Mouse (Mus musculus) CH12.LX (cell line): ENCODE data around the gene AC131692.1. TPM values are rescaled to one million over a fixed set of nuclear protein-coding genes. Genes with fewer than 3 reads are reported as not detected.

Source experiments
- DNase-seq: peaks from one replicate; pipeline ENCODE4 v3.0.0-alpha.2; 2013; ENCODE audit errors: extremely low read depth
- H3K27ac ChIP-seq: 2 replicates; pipeline ENCODE4 v1.5.1; 2012; ENCODE audit warnings: low read depth, mild to moderate bottlenecking, control low read depth, moderate library complexity; ENCODE audit not compliant: insufficient read depth
- H3K27me3 ChIP-seq: replicated peaks from 2 replicates; pipeline ENCODE3; 2012; ENCODE audit warnings: inconsistent platforms
- H3K36me3 ChIP-seq, 2 experiments: replicated peaks in 1 of 2; 2 replicates each; pipeline versions ENCODE3 to v1.6.1; 2012; ENCODE audit warnings: inconsistent platforms in 1 of 2, low read length in 1 of 2, mild to moderate bottlenecking in 1 of 2, mixed read lengths in 1 of 2, moderate library complexity in 1 of 2; ENCODE audit not compliant: control insufficient read depth in 1 of 2, insufficient read depth in 1 of 2
- H3K4me1 ChIP-seq, 2 experiments: 2 replicates each; pipeline ENCODE4 v1.6.1; 2012; ENCODE audit warnings: inconsistent platforms in 1 of 2, moderate library complexity in 1 of 2; ENCODE audit not compliant: insufficient read depth in 2 of 2, control insufficient read depth in 1 of 2
- H3K4me2 ChIP-seq: 2 replicates; pipeline ENCODE4 v1.6.1; 2012; ENCODE audit warnings: low read depth, mild to moderate bottlenecking, control low read depth; ENCODE audit not compliant: poor library complexity, insufficient read depth, severe bottlenecking
- H3K4me3 ChIP-seq, 3 experiments: fragments of 150-350 bp in 1 of 3; sonication (generic) in 1 of 3; replicated peaks in 1 of 3; 2 replicates each; pipeline versions ENCODE3 to v1.5.1; 2011 to 2012; ENCODE audit warnings: low read depth in 2 of 3, low read length in 2 of 3, mild to moderate bottlenecking in 2 of 3, moderate library complexity in 2 of 3, control low read depth in 1 of 3, improper control_type of control experiment in 1 of 3, inconsistent platforms in 1 of 3, mixed read lengths in 1 of 3; ENCODE audit not compliant: poor library complexity in 1 of 3
- H3K79me2 ChIP-seq: replicated peaks from 2 replicates; pipeline ENCODE4 v1.6.1; 2012; ENCODE audit warnings: mild to moderate bottlenecking, moderate library complexity; ENCODE audit not compliant: control insufficient read depth, poor library complexity, insufficient read depth, severe bottlenecking; ENCODE audit errors: extremely low read depth
- H3K9ac ChIP-seq: 2 replicates; pipeline ENCODE4 v1.6.1; 2012; ENCODE audit warnings: low read depth, mild to moderate bottlenecking, control low read depth, moderate library complexity; ENCODE audit not compliant: insufficient read depth
- H3K9me3 ChIP-seq: replicated peaks from 2 replicates; pipeline ENCODE3; 2012; ENCODE audit warnings: low read length, inconsistent platforms, mixed read lengths
- BHLHE40 ChIP-seq: IDR thresholded peaks from 2 replicates; pipeline ENCODE4 v1.6.1; 2011; ENCODE audit warnings: mild to moderate bottlenecking, low read depth, low read length, improper control_type of control experiment
- CHD2 ChIP-seq: IDR thresholded peaks from 2 replicates; pipeline ENCODE4 v1.6.1; 2011; ENCODE audit warnings: low read length, improper control_type of control experiment
- E2F4 ChIP-seq: IDR thresholded peaks from 2 replicates; pipeline ENCODE4 v1.6.1; 2011; ENCODE audit warnings: low read depth, low read length, improper control_type of control experiment; ENCODE audit not compliant: insufficient replicate concordance
- ELF1 ChIP-seq: IDR thresholded peaks from 2 replicates; pipeline ENCODE4 v1.6.1; 2014; ENCODE audit warnings: low read depth, mild to moderate bottlenecking, inconsistent platforms, low read length, improper control_type of control experiment
- EP300 ChIP-seq: IDR thresholded peaks from 2 replicates; pipeline ENCODE4 v1.6.1; 2011; ENCODE audit warnings: low read length, improper control_type of control experiment
- ETS1 ChIP-seq: conservative IDR thresholded peaks from 2 replicates; pipeline ENCODE4 v1.6.1; 2012; ENCODE audit warnings: low read depth, mild to moderate bottlenecking, inconsistent platforms, low read length, improper control_type of control experiment, moderate library complexity
- GABPA ChIP-seq: IDR thresholded peaks from 2 replicates; pipeline ENCODE4 v1.6.1; 2012; ENCODE audit warnings: low read depth, low read length, improper control_type of control experiment, inconsistent platforms; ENCODE audit not compliant: insufficient replicate concordance
- IRF4 ChIP-seq: IDR thresholded peaks from 2 replicates; pipeline ENCODE4 v1.6.1; 2014; ENCODE audit warnings: low read depth, mild to moderate bottlenecking, inconsistent platforms, low read length, improper control_type of control experiment
- MAZ ChIP-seq: IDR thresholded peaks from 2 replicates; pipeline ENCODE4 v1.6.1; 2012; ENCODE audit warnings: low read depth, mild to moderate bottlenecking, inconsistent platforms, low read length, improper control_type of control experiment, moderate library complexity
- MEF2A ChIP-seq: IDR thresholded peaks from 2 replicates; pipeline ENCODE4 v1.6.1; 2014; ENCODE audit warnings: low read depth, mild to moderate bottlenecking, inconsistent platforms, low read length, improper control_type of control experiment, borderline replicate concordance
- MYC ChIP-seq: IDR thresholded peaks from 2 replicates; pipeline ENCODE4 v1.6.1; 2011; ENCODE audit warnings: low read depth, mild to moderate bottlenecking, improper control_type of control experiment, low read length
- NRF1 ChIP-seq: IDR thresholded peaks from 2 replicates; pipeline ENCODE4 v1.6.1; 2014; ENCODE audit warnings: low read depth, mild to moderate bottlenecking, inconsistent platforms, low read length, improper control_type of control experiment, moderate library complexity
- POLR2A ChIP-seq: IDR thresholded peaks from 2 replicates; pipeline ENCODE4 v1.6.1; 2011; ENCODE audit warnings: low read depth, mild to moderate bottlenecking, improper control_type of control experiment, low read length
- POLR2AphosphoS2 ChIP-seq: IDR thresholded peaks from 2 replicates; pipeline ENCODE4 v1.6.1; 2011; ENCODE audit warnings: low read depth, low read length, improper control_type of control experiment
- RAD21 ChIP-seq: IDR thresholded peaks from 2 replicates; pipeline ENCODE4 v1.6.1; 2011; ENCODE audit warnings: low read depth, mild to moderate bottlenecking, low read length, improper control_type of control experiment, moderate library complexity
- RCOR1 ChIP-seq: conservative IDR thresholded peaks from 2 replicates; pipeline ENCODE4 v1.6.1; 2012; ENCODE audit warnings: low read depth, mild to moderate bottlenecking, inconsistent platforms, low read length, improper control_type of control experiment
- SIN3A ChIP-seq: IDR thresholded peaks from 2 replicates; pipeline ENCODE4 v1.6.1; 2012; ENCODE audit warnings: low read length, improper control_type of control experiment, inconsistent platforms
- TBP ChIP-seq: conservative IDR thresholded peaks from 2 replicates; pipeline ENCODE4 v1.6.1; 2011; ENCODE audit warnings: low read depth, low read length, improper control_type of control experiment
- TCF12 ChIP-seq: IDR thresholded peaks from 2 replicates; pipeline ENCODE4 v1.6.1; 2014; ENCODE audit warnings: low read depth, mild to moderate bottlenecking, inconsistent platforms, low read length, improper control_type of control experiment
- USF1 ChIP-seq: IDR thresholded peaks from 2 replicates; pipeline ENCODE4 v1.6.1; 2014; ENCODE audit warnings: low read depth, mild to moderate bottlenecking, inconsistent platforms, low read length, improper control_type of control experiment
- ZMIZ1 ChIP-seq: IDR thresholded peaks from 2 replicates; pipeline ENCODE4 v1.6.1; 2012; ENCODE audit warnings: low read depth, mild to moderate bottlenecking, inconsistent platforms, low read length, improper control_type of control experiment
- dilution Hi-C: fragments of 300-500 bp; cut with MboI; formaldehyde crosslinking; loops from 2 replicates; pipeline ENCODE4 v1.14.3; 2020; ENCODE audit warnings: low sequenced_read_pairs; ENCODE audit not compliant: extremely low pct_unique_long_range_greater_than_20kb, extremely low pct_ligation_motif_present
- in situ Hi-C: fragments of 300-500 bp; cut with MboI; formaldehyde crosslinking; loops from 3 replicates; pipeline ENCODE4 v1.14.3; 2019; ENCODE audit warnings: low sequenced_read_pairs, low pct_ligation_motif_present, low pct_unique_long_range_greater_than_20kb, mixed read lengths
- polyA plus RNA-seq: library from polyadenylated mRNA; unstranded; fragments of >175 nt; gene quantifications from 2 replicates; pipeline ENCODE4 v1.2.1, GENCODE M21; 2012; ENCODE audit warnings: low read depth; ENCODE audit not compliant: insufficient read length
- total RNA-seq, 2 experiments: library from RNA; depleted of rRNA; stranded (reverse); fragments of 300-350 nt in 1 of 2; fragments of >200 nt in 1 of 2; gene quantifications; 2 replicates each; pipeline ENCODE4 v1.2.3; 2012 to 2014

The AC131692.1 gene
- total and polyA plus RNA-seq, 3 experiments, result 0.74 to 4.7 (median 0.81) TPM

DNA sequence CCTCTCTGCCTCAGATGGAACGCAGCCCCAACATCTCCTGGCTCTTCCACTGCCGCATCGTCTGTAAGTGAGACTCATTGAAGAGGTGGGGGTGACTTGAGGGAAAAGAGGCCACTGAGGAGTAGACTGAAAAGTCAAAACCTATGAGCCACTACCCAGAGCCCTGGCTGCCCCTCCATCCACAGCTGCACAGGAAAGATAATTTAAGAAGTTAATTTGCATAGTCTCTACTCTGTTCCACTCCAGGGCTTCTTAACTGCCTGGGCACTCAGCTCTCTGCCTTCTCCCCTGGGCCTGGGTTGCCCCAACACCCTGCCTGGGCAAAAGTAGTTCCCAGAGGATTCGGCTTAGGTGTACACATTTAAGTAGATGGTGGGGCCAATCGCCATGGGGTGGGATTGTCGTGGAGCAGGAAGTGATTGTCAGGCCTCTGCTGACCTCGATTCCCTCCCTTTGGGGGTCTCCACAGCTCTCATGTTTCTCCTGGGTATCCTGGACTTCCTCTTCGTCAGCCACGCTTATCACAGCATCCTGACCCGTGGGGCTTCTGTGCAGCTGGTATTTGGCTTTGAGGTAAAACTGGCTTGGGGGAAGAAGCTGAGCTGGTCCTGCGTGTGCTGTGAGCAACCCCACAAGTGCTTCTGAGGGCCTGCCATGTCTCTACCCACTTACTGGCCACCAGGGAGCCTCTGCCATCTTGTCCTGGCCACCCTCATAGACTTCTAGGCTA lies 45.4 kb upstream of the AC131692.1 start:
- peak; percentile 83 for DNase-seq
- H3K9me3 ChIP-seq, result no peaks in the 10 kb centered on the region
- peaks cover 55 to 59% of the 10 kb centered on the region in 2 experiments for H3K36me3 ChIP-seq
- no peaks in the 10 kb centered on the region for H3K27me3 ChIP-seq
- peak overlapping the region; percentile 97 for H3K9ac ChIP-seq
- peaks cover 56% of the 10 kb centered on the region for H3K79me2 ChIP-seq
- H3K27ac ChIP-seq, result peak overlapping the region; percentile 99
- peak overlapping the region; percentile 82 to 99 (median 98) for H3K4me3 ChIP-seq
- peak; percentile 40; the same call in 1 of the 2 replicates for TF ChIP-seq ELF1
- 0 out of 2 replicates have a peak, but pooled peaks have one; percentile 60 for TF ChIP-seq MYC
- TF ChIP-seq TBP, result peak; percentile 81
- peak; percentile 33; the same call in 1 of the 2 replicates for TF ChIP-seq CHD2
- TF ChIP-seq POLR2AphosphoS2, result peak; percentile 31; the same call in 1 of the 2 replicates
- TF ChIP-seq EP300, result peak; percentile 80
- TF ChIP-seq RCOR1, result no peak
- peak; percentile 66 for TF ChIP-seq POLR2A
- 0 out of 2 replicates have a peak, but pooled peaks have one; percentile 13 for TF ChIP-seq IRF4
- 0 out of 2 replicates have a peak, but pooled peaks have one; percentile 6 for TF ChIP-seq BHLHE40
- TF ChIP-seq SIN3A, result peak; percentile 75
- no peak for TF ChIP-seq USF1
- TF ChIP-seq NRF1, result peak; percentile 33; the same call in 1 of the 2 replicates
- TF ChIP-seq GABPA, result no peak
- peak; percentile 90 for TF ChIP-seq TCF12
- peak; percentile 59; the same call in 1 of the 2 replicates for TF ChIP-seq MAZ
- no peak for TF ChIP-seq E2F4
- peak; percentile 92 for TF ChIP-seq MEF2A
- TF ChIP-seq ETS1, result peak; percentile 41
- dilution Hi-C loops, result no loop called here
- peak overlapping the region; percentile 93 for H3K4me2 ChIP-seq
- H3K4me1 ChIP-seq, result peaks cover 37 to 66% of the 10 kb centered on the region in 2 experiments
- in situ Hi-C loops, result no loop called here

DNA sequence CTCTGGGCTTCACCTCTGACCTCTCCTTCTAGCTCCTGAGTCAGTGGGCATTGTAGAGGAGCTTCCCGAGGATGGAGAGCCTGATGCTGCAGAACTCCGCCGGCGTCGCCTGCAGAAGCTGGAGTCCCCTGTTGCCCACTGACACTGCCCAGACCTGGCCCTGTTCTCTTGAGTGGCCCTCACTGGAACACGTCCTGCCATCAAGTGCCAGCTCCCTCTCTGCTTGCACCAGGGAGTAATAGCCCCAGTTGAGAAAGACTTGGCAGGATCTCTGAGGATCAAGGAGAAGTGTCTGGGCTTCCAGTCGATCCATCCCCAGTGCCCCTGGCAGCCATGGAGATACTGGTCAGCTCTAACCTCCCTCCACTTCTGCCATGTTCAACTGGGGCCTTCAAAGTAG lies 41.7 kb upstream of the AC131692.1 start:
- no peak overlapping the region for H3K4me2 ChIP-seq
- DNase-seq, result no peak
- peaks cover 39 to 80% of the 10 kb centered on the region in 2 experiments for H3K4me1 ChIP-seq
- H3K79me2 ChIP-seq, result peaks cover 77% of the 10 kb centered on the region
- H3K9me3 ChIP-seq, result no peaks in the 10 kb centered on the region
- H3K27ac ChIP-seq, result peak overlapping the region; percentile 14; the same call in 1 of the 2 replicates
- H3K9ac ChIP-seq, result no peak overlapping the region
- in situ Hi-C loops, result no loop called here
- TF ChIP-seq RAD21, result no peak
- 0 out of 2 replicates have a peak, but pooled peaks have one; percentile 0 for TF ChIP-seq ZMIZ1
- TF ChIP-seq E2F4, result no peak
- no peak overlapping the region for H3K4me3 ChIP-seq
- dilution Hi-C loops, result no loop called here
- H3K27me3 ChIP-seq, result no peaks in the 10 kb centered on the region
- H3K36me3 ChIP-seq, result peaks cover 74 to 84% of the 10 kb centered on the region in 2 experiments
